Mouse (Mus musculus): ENCODE data around the gene Mt1. TPM values are rescaled to one million over a fixed set of nuclear protein-coding genes. Genes with fewer than 3 reads are reported as not detected.

Gene Mt1
- total RNA-seq, 2 experiments from 2014 or later = 270 to 370 TPM

- intact Hi-C loops (cut with DNase I) = loop anchor here (2.0 kb wide), 1 partner anchor 96 kb away; the partner anchor contains the start of gene Bbs2
- DNase-seq (ENCODE audit: low spot score) = no peak
Observed at GRCm38 (mm10) chr8:94194591-94195223, 15.8 kb downstream of the Mt1 start.

GRCm38 (mm10) chr8:94199202-94199869 is 20.5 kb downstream of the Mt1 start:
- intact Hi-C loops (cut with DNase I) = loop anchor here (1.0 kb wide), 1 partner anchor 32 kb away; no protein-coding TSS in a partner anchor
- DNase-seq (ENCODE audit: low spot score) = no peak

GRCm38 (mm10) chr8:94204043-94204442 is 25.2 kb downstream of the Mt1 start:
- intact Hi-C loops (cut with DNase I) = loop anchor here (10.0 kb wide), 1 partner anchor 609 kb away; no protein-coding TSS in a partner anchor
- DNase-seq (ENCODE audit: low spot score) = no peak

- intact Hi-C loops (cut with DNase I) = loop anchor here (10.0 kb wide), 1 partner anchor 611 kb away; no protein-coding TSS in a partner anchor
- no peak for DNase-seq (ENCODE audit: low spot score)
Observed at GRCm38 (mm10) chr8:94205736-94206135, 26.9 kb downstream of the Mt1 start.

- no peak for DNase-seq (ENCODE audit: low spot score)
- intact Hi-C loops (cut with DNase I) = loop anchor here (10.0 kb wide), 1 partner anchor 611 kb away; no protein-coding TSS in a partner anchor
Observed at GRCm38 (mm10) chr8:94206256-94206655, 27.4 kb downstream of the Mt1 start.

- DNase-seq (ENCODE audit: low spot score) = no peak
- intact Hi-C loops (cut with DNase I) = loop anchor here (10.0 kb wide), 1 partner anchor 613 kb away; no protein-coding TSS in a partner anchor
Observed at GRCm38 (mm10) chr8:94207491-94207890, 28.6 kb downstream of the Mt1 start.

- intact Hi-C loops (cut with DNase I) = loop anchor here (5.0 to 10.0 kb wide), 2 partner anchors 112 to 615 kb away; partner anchors contain the start of gene Bbs2
Observed at GRCm38 (mm10) chr8:94209639-94210038, 30.8 kb downstream of the Mt1 start.

GRCm38 (mm10) chr8:94210225-94210624 is 31.3 kb downstream of the Mt1 start:
- no peak for DNase-seq (ENCODE audit: low spot score)
- intact Hi-C loops (cut with DNase I) = loop anchor here (5.0 kb wide), 1 partner anchor 113 kb away; the partner anchor contains the start of gene Bbs2

More at GRCm38 (mm10) chr8:94209639-94210038, 30.8 kb downstream of the Mt1 start:
- no peak for DNase-seq (ENCODE audit: low spot score)

- DNase-seq (ENCODE audit: low spot score) = no peak
- intact Hi-C loops (cut with DNase I) = loop anchor here (5.0 kb wide), 1 partner anchor 117 kb away; the partner anchor contains the start of gene Bbs2
Observed at GRCm38 (mm10) chr8:94213819-94214218, 34.9 kb downstream of the Mt1 start.

GRCm38 (mm10) chr8:94214252-94215173 is 35.6 kb downstream of the Mt1 start, which contains the start of gene Nup93:
Gene Nup93 (plus strand): TSS chr8:94214564.
- peak; percentile 97 for DNase-seq (ENCODE audit: low spot score)
- intact Hi-C loops (cut with DNase I) = loop anchor here (5.0 kb wide), 1 partner anchor 117 kb away; the partner anchor contains the start of gene Bbs2

- intact Hi-C loops (cut with DNase I) = no loop called here
- no peak for DNase-seq (ENCODE audit: low spot score)
Observed at GRCm38 (mm10) chr8:94227381-94227939, 48.6 kb downstream of the Mt1 start.

Other genes starting within 250 kb of the Mt1 start
- gene Amfr, start 166.2 kb upstream of the Mt1 start, total RNA-seq (2021) = 100 to 1,000 TPM; 112 to 121 TPM
- 10 to 100 TPM; 24.8 to 27.1 TPM for gene Nudt21, start 142.1 kb upstream of the Mt1 start, total RNA-seq (2021)
- gene Ogfod1, start 141.9 kb upstream of the Mt1 start, total RNA-seq (2021) = 10 to 100 TPM; 29.5 to 30.1 TPM
- gene Bbs2, start 80.2 kb upstream of the Mt1 start, total RNA-seq (2021) = 1 to 10 TPM; 4.2 to 7.4 TPM
- gene Mt4, start 41.9 kb upstream of the Mt1 start, total RNA-seq (2021) = not detected
- gene Mt3, start 26.5 kb upstream of the Mt1 start, total RNA-seq (2021) = 1 to 10 TPM; 3.2 to 5.6 TPM
- 100 to 1,000 TPM in 1 of 2 experiments, 10 to 100 TPM in 1; 47.6 to 115 TPM for gene Mt2, start 6.4 kb upstream of the Mt1 start, total RNA-seq (2021)
- gene Nup93, start 35.5 kb downstream of the Mt1 start, total RNA-seq (2021) = 10 to 100 TPM; 15.3 to 15.5 TPM
- gene Slc12a3, start 150.1 kb downstream of the Mt1 start, total RNA-seq (2021) = under 1 TPM; 0.14 to 0.26 TPM
- 100 to 1,000 TPM; 180 to 257 TPM for gene Herpud1, start 207.4 kb downstream of the Mt1 start, total RNA-seq (2021)

Data from heart, postnatal 25 days (tissue).